In the genomic region with DNA sequence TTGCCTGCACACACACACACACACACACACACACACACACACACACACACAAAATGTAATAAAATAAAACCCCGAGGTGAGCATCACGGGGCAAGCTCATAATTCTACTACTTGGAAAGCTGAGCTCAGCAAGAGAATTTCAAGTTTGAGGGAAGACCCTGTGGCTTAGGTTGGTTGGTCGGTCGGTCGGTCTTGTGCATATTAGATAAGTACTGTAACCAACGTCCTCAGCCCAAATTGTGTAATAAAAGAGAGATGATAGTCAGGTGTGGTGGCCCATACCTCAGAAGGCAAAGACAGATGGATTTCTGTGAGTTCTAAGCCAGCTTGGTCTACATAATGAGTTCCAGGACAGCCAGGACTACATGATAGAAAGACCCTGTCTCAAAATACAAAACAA, we compare ENCODE assay signal across 18 mouse cellular contexts.
"Had no signal": no experiment of that assay in that cellular context is flagged by ENCODE, and none has a peak within 500 bp of the region (broad histone marks: within the 10 kb centered on the region; RNA-seq: fewer than 3 reads in every experiment).

No protein-coding gene starts in this region.

- H3K27ac ChIP-seq: intestine, embryonic 15.5 days; kidney, embryonic 15.5 days; left cerebral cortex, adult 2 months; midbrain, embryonic 12.5 days; midbrain, embryonic 15.5 days; neural tube, embryonic 13.5 days had no signal

- H3K4me2 ChIP-seq: intestine, embryonic 15.5 days; kidney, embryonic 15.5 days; lung, embryonic 14.5 days; midbrain, embryonic 12.5 days; midbrain, embryonic 15.5 days; neural tube, embryonic 13.5 days had no signal

- ATAC-seq: intestine, embryonic 15.5 days; lung, postnatal 0 days; midbrain, embryonic 15.5 days had no signal

- H3K4me1 ChIP-seq: kidney, embryonic 15.5 days; midbrain, embryonic 12.5 days; midbrain, embryonic 15.5 days had no signal

- H3K9me3 ChIP-seq: intestine, embryonic 15.5 days; kidney, embryonic 15.5 days; midbrain, embryonic 12.5 days; midbrain, embryonic 15.5 days; neural tube, embryonic 13.5 days had no signal

- H3K36me3 ChIP-seq: intestine, embryonic 15.5 days; kidney, embryonic 15.5 days; midbrain, embryonic 12.5 days; midbrain, embryonic 15.5 days; neural tube, embryonic 13.5 days had no signal

- H3K4me3 ChIP-seq: intestine, embryonic 15.5 days; kidney, embryonic 15.5 days; left cerebral cortex, adult 2 months; midbrain, embryonic 12.5 days; midbrain, embryonic 15.5 days; neural tube, embryonic 13.5 days had no signal

- H3K27me3 ChIP-seq: intestine, embryonic 15.5 days; kidney, embryonic 15.5 days; midbrain, embryonic 12.5 days; midbrain, embryonic 15.5 days; neural tube, embryonic 13.5 days had no signal

- DNase-seq: kidney, adult 11 months; kidney, adult 8-10 months; kidney, postnatal 10 days; kidney, postnatal 36 days; lung, embryonic 14.5 days; lung, postnatal 36 days; retina, postnatal 1 day; right cerebral cortex, postnatal 25 days; spleen, adult 18-20 months; thymus, adult 18-20 months; thymus, postnatal 25 days had no signal

- H3K9ac ChIP-seq: intestine, embryonic 15.5 days; kidney, embryonic 15.5 days; lung, embryonic 14.5 days; midbrain, embryonic 12.5 days; midbrain, embryonic 15.5 days; neural tube, embryonic 13.5 days had no signal
